Mouse (Mus musculus) T-helper 17 cell (primary cell): ENCODE measurements at regions not wholly inside any gene's neighbourhood (a gene's known extent, or its start where the extent isn't known, plus 50 kb on each side); places are given as distances from the start of the nearest gene placed in this dataset.
"Not testable (repeated sequence)": the region's sequence is repeated elsewhere in the genome, so short reads cannot be mapped to it uniquely, and the experiment has no call there.

Experiments
- in situ Hi-C, 2 experiments: fragments of 300-600 bp; cut with MboI, MseI; formaldehyde crosslinking; loops; 1 replicate in 1 of 2; 2 replicates in 1 of 2; pipeline ENCODE4 v1.15.1; 2025; ENCODE audit warnings: high pct_unique_total_duplicates in 2 of 2

GRCm38 (mm10) chr5:102123285-102123684 is 53.6 kb upstream of the Wdfy3 start:
- in situ Hi-C loops: no loop called here

DNA sequence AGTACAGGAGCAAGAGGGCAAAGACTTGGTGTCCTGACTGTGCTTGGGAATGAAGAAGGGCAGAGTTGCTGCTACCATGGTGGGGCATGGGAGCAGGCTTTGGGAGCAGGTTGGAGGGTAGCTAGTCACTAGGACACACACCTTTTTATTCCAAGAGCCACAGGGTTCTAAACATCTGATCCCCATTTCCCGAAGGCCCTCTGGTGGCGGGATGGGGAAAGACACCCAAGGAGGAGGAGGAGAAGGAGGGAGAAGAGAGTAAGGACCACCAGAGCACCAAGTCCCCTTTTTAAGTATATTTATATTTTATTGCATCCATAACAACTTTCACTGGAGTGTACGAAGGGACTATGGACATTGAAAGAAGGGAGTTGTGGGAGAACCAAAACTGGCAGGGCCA is 57.0 kb upstream of the Wdfy3 start:
- in situ Hi-C loops: no loop called here

- in situ Hi-C loops: no loop called here
Observed at GRCm38 (mm10) chr5:102147991-102148390, 78.3 kb upstream of the Wdfy3 start.

GRCm38 (mm10) chr5:102149481-102150129 is 79.9 kb upstream of the Wdfy3 start:
- in situ Hi-C loops: no loop called here

GRCm38 (mm10) chr5:102159621-102160020 is 89.9 kb upstream of the Wdfy3 start:
- in situ Hi-C loops: no loop called here

- in situ Hi-C loops: no loop called here
Observed at GRCm38 (mm10) chr5:102167981-102168380, 98.3 kb upstream of the Wdfy3 start.

- in situ Hi-C loops: no loop called here
Observed at GRCm38 (mm10) chr5:102171808-102172207, 102.1 kb upstream of the Wdfy3 start.

- in situ Hi-C loops: no loop called here
Observed at GRCm38 (mm10) chr5:102180250-102180649, 110.5 kb upstream of the Wdfy3 start.

DNA sequence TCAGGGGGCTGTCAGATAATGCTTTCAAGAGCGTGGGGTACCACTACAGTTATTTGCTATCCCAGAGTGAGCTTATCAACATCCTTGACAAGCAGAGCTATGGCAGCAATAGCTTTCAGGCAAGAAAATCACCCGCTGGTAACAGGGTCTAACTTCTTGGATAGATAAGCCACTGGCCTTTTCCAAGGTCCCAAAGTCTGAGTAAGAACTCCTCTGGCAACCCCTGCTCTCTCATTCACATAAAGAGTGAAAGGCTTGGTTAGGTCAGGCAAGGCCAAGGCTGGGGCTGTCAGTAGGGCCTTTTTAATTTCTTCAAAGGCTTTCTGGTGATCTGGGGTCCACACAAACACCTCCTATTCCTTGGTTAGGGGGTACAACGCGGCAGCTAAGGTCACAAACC is 119.2 kb upstream of the Wdfy3 start:
- in situ Hi-C loops: not testable (repeated sequence)

DNA sequence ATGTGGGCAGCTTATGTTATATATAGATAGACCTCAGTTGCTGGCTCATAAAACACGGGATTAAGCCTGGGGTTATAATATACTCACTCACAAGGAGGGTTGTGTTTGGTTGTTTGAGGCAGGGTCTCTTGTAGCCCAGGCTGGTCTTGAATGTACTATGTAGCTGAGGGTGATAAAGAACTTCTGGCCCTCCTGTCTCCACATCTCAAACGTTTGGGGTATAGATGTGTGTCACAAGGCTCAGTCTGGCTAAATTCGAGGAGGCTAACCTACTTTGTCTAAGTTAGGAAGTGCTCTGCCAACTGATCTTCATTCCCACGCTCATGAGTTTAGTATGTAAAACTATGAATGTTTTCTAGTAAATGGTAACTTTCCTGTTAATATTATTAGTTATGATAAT is 136.7 kb upstream of the Wdfy3 start:
- in situ Hi-C loops: loop anchor here in 1 of 2 experiments (10.0 kb wide), 1 partner anchor 648 kb away; no protein-coding TSS in a partner anchor

- in situ Hi-C loops: loop anchor here in 1 of 2 experiments (10.0 kb wide), 1 partner anchor 648 kb away; no protein-coding TSS in a partner anchor
Observed at GRCm38 (mm10) chr5:102206953-102207352, 137.2 kb upstream of the Wdfy3 start.

DNA sequence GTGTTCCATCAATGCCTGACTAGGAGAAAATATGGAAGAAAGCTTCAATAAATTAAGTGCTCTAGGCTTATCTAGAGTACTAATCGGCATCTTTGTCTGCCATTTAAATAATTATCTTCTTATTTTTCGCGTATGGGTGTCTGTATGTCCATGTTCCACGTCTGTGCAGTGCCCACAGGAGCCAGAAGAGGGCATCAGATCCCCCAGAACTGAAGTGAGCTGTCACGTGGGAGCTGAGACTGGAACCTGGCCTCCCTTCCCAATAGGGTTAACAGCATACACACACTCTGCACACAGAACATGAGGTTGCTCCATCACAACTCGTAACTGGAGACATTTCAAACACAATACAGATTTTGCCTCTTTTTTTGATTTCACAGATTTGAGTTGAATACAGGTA is 143.4 kb upstream of the Wdfy3 start:
- in situ Hi-C loops: no loop called here

DNA sequence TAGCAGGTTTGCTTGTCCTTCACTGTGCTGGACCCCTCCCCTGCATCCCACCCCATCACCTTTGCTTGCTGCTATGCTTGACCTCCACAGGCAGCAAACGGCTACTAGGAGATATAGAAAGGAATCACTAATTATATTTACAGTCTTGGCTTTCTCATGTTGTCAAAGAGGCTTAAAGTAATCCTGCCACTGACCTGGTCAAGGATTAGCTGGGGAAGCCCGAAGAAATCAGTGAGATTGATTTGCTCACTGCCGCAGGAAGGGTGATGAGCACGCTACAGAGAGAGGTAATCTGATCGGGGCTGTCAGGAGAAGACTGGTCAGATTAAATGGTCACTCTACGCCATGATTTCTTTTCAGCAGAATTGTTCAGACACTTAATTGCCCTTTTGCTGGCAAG is 157.4 kb upstream of the Wdfy3 start:
- in situ Hi-C loops: no loop called here

- in situ Hi-C loops: no loop called here
Observed at GRCm38 (mm10) chr5:102242614-102243013, 172.9 kb upstream of the Wdfy3 start.

- in situ Hi-C loops: no loop called here
Observed at GRCm38 (mm10) chr5:102244706-102245105, 175.0 kb upstream of the Wdfy3 start.

GRCm38 (mm10) chr5:102248747-102249146 is 179.0 kb upstream of the Wdfy3 start:
- in situ Hi-C loops: no loop called here

DNA sequence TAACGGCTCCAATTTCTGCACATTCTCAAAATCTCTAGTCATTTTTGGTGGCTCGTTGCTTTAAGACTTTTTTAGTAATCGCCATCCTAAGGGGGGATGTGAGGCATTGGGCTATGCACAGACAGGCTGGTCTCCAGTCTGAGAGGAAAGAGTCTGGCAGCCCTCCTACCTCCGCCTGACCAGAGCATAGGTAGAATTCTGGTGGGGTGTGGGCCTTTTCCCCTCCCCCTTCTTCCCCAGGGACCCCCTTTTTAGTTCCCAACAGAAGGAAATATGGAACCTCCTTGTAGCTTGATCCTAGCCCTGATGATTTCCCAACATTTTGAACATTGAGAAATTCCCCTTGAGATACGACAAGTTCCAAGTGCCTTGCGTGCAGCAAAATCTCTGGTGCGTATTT is 181.4 kb upstream of the Wdfy3 start:
- in situ Hi-C loops: no loop called here

DNA sequence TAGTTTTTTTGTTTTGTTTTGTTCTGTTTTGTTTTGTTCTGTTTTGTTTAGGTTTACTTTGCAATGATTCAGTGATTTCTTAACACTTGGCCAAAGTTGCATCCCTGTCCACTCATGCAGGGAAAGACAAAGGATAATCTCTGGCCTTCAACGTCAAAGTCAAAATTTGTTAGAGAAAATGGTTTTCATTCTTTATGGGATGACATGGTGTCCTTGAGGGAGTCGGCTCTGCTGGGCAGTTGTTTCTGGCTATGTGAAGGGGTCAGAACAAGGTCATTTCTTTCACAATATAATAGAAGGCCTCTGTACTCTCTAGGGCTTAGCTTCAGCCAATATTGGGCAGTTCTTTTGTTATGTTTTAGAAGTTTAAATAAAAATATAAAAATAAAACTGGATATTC is 184.1 kb upstream of the Wdfy3 start:
- in situ Hi-C loops: no loop called here

GRCm38 (mm10) chr5:102257104-102257503 is 187.4 kb upstream of the Wdfy3 start:
- in situ Hi-C loops: no loop called here

GRCm38 (mm10) chr5:102261621-102262020 is 191.9 kb upstream of the Wdfy3 start:
- in situ Hi-C loops: no loop called here

DNA sequence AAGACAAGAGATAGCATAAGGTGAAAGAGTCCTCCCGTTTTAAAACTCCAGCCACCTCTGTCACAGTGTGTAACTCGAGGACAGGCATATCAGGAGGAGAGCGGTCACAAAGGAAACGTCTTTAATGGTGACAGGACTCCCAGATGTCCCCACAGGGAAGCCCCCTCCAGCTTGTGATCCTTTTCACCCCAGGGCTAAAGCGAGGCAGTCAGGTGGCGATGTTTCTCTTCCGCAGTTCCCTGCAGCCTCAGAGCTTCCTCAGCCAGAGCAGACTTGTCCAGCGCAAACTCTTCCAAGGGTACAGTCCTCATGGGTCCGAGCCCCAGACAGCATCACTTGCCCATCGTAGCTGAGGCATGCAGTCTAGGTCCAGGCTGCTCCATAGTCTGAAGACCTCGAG is 196.7 kb upstream of the Wdfy3 start:
- in situ Hi-C loops: no loop called here

DNA sequence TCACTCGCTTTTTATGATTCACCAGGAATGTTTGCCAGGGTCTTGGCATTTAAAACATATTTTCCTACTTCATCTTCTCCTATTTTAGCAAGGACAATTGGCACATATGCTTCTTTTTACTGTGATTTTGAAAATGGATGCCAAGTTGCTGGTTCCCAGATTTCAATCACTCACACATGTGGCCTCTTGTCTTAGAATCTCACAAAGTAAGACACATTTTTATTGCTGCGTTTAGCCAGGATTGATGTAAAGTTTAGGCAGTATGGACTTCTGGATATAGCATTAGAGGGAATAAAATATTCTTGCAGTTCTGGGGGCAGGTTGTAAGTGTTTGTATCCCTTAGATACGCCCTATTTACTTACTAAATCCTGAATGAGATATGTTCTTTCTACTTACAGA is 197.4 kb upstream of the Wdfy3 start:
- in situ Hi-C loops: no loop called here

- in situ Hi-C loops: no loop called here
Observed at GRCm38 (mm10) chr5:102269204-102269603, 199.5 kb upstream of the Wdfy3 start.

DNA sequence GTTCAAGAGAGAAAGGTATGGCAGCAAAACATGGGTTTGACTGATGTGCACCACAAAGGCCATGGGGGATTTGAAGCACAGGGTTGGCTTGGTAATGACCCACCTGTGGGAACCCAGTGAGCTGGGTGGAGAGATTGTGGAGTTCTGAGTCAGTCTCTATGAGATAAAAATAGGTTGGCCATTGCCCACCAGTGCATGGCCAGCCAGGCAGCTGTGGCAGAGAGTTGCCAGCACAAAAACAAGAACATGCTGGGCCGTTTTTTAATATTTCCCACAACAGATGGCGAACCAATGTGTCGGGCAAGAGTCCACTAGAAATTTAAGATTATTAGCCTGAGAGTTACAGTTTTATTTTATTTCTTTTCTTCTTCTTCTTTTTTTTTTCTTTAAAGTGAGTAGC is 205.6 kb upstream of the Arhgap24 start:
- in situ Hi-C loops: no loop called here
